Mouse (Mus musculus) cerebellum, postnatal 36 days (tissue): ENCODE measurements at regions not wholly inside any gene's neighbourhood (a gene's known extent, or its start where the extent isn't known, plus 50 kb on each side); places are given as distances from the start of the nearest gene placed in this dataset.

Experiments used
- DNase-seq, 2 experiments: peaks; one replicate each; pipeline ENCODE4 v3.0.0; 2021 to 2022; ENCODE audit warnings: mixed read lengths in 2 of 2

GRCm38 (mm10) chr4:82160233-82160632, 545.3 kb downstream of the Nfib start:
- no peak for DNase-seq

- no peak for DNase-seq
Measured at GRCm38 (mm10) chr4:82155642-82156320, 549.8 kb downstream of the Nfib start.

- no peak for DNase-seq
Measured at GRCm38 (mm10) chr4:82154021-82154555, 551.5 kb downstream of the Nfib start.

DNA sequence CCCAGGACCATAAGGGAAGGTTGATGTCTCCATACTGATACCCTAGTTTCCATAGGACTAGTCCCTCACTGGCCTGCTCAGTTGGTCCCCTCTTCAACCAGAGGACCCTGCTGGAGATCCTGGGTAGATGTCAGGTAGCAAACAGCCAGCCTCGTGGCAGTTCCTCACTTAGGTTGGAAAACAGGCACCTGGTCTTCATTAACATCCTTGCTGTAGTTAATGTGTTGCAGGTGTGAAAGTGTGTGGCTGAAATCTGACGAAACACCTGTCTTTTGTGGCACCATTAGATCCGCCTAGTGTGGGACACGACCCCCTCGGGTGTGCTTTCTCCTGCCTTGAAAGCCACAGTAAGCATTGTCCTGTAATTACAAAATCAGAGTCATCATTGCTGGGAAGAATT, 551.9 kb downstream of the Nfib start:
- DNase-seq: no peak

DNA sequence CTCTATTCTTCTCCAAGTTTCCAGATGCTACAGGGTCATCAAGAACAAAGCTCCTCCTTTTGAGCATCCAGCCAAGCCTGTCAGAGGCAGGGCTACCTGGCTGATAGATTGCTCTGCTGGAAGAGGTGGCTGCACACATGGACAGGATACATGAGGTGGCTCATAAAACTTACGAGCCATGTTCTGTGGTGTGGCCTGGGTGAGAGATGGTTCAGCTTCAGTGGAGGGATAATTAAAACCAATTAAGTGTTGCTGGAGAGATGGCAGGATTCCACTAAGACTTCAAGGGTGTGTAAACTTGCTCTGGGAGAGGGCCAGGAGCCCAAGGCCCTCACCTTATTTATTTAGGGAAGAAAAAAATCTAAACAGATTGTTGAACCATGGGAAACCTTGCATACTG, 555.6 kb downstream of the Nfib start:
- no peak for DNase-seq

DNA sequence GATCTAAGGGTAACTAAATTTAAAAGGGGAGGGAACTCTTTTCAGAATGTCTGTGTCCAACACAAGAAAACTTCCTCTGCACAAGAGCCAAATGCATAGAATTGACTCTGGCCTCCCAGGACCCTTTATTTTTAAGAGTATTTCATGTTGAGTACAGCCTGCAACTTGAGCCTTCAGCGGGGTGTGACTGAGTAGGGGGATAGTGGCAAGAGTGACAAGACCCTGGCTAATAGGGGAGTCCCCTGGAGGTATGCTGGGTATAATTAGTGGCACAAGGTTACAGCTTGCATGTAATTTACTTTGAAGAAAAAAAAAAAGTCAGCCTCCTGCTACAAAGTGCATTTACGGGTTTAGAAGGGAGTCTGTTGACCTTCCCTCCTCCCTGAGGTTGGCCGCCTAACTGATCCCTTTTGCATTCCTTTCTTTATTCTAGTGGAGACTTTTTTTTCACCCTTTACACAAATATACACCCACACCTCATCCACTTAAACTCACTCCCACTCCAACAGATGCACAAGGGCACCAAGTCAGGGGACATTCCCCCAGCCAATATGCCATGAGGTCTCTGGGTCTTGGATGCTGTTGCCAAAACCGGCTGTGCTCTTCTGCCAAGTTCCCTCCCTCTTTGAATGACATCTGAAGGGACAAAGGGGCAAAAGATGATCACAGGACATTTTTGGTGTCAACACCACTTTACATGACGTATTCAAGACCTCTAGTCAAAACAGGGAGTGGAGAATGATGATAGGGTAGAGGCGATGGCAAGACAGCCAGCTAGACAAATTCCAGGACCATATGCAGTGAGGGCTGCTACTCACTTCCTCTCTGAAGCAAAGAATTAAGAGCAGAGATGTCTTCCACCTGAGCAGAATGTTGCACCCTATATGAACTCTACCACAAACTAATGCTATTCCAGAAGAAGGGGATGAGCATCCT, 557.2 kb downstream of the Nfib start:
- no peak for DNase-seq

GRCm38 (mm10) chr4:82142391-82142790, 563.2 kb downstream of the Nfib start:
- no peak for DNase-seq

GRCm38 (mm10) chr4:82139806-82140205, 565.7 kb downstream of the Nfib start:
- DNase-seq: no peak

GRCm38 (mm10) chr4:82139016-82139415, 566.5 kb downstream of the Nfib start:
- no peak for DNase-seq

GRCm38 (mm10) chr4:82132851-82133250, 572.7 kb downstream of the Nfib start:
- DNase-seq: peak; percentile 14 to 16

GRCm38 (mm10) chr4:82132326-82132725, 573.2 kb downstream of the Nfib start:
- DNase-seq: no peak

- no peak for DNase-seq
Measured at GRCm38 (mm10) chr4:82129471-82129870, 576.1 kb downstream of the Nfib start.

GRCm38 (mm10) chr4:82123733-82124132, 581.8 kb downstream of the Nfib start:
- DNase-seq: no peak

DNA sequence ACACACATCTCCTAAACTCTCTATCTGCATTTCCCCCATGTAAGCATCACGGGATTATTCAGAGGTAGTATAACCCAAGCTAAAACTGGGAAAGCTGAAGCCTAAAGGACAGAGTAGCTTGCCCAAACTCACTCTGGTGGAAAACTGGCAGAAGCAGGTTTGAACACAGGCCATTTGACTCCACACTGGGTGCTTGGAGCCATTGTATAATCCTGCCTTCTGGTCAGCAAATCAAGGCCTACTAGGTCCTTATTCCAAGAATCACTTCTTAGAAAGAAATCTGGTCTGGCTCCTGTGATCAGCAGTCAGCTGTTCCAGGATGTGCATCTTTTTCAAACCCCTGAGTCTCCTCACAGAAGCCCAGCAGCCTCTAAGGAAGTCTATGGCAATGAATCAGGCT, 582.4 kb downstream of the Nfib start:
- DNase-seq: no peak

- DNase-seq: no peak
Measured at GRCm38 (mm10) chr4:82120796-82121195, 584.8 kb downstream of the Nfib start.

GRCm38 (mm10) chr4:82120326-82120725, 585.2 kb downstream of the Nfib start:
- no peak for DNase-seq

DNA sequence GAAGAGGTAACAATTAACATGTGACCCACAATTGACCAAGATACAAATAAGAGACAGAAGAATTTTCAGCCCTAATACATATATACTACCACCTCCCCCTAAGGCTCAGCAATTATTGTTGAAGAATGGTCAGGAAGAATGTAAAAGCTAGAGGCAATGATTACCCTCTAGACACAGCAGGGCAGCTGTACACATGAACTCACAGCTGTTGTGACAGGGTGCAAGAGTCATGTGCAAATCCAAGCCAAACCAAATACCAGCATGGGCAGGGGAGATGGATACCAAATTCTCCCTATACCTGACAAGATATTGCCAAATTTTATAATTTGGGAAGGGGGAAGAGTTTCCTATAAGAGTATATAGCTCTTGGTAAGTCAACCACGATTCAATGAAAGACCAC, 603.7 kb downstream of the Nfib start:
- no peak for DNase-seq

GRCm38 (mm10) chr4:82099970-82100368, 605.6 kb downstream of the Nfib start:
- no peak for DNase-seq

DNA sequence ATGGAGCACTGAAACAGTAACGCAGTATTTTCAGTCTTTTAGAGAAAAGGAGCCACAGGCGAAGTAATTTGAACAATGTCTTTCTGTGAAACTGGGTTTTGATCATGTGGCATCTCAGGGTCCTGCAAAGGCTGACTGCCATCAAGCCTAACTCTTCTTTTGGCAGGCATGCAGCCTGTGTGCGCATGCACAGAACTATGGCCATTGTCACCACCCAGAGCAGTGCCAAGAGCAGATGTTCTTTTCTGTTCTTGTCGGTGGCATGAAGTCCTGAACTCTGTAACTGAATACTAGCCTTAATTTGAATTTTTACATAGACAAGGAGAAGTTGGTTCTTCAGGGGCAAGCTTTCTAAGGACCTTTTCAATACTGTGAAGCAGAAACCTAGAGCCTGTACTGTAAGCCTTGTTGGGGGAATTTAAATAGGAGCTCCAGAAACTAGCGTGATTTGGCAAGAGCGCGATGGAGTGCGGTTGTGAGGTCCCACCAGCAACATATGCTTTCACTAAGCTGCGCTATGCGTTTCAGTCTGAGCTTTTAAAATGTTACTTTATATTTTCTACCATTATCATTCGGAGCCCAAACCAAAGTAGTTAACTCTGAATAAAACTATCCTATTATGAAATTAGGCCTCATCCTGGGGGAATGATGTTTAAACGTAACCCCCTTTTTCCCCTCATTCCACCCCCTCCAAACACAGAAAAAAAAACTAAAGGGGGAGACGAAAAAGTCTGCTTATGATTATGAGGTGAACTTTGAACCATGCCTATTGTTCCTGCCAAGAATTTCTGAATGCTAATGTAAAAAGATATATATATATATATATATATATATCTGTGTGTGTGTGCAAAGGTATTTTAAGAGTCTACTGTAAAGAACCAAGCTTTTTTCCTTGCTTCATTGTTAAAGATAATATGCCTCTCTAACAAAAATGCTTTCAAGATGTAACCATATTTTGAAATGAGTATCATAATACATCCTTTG, 606.3 kb downstream of the Nfib start:
- no peak for DNase-seq

DNA sequence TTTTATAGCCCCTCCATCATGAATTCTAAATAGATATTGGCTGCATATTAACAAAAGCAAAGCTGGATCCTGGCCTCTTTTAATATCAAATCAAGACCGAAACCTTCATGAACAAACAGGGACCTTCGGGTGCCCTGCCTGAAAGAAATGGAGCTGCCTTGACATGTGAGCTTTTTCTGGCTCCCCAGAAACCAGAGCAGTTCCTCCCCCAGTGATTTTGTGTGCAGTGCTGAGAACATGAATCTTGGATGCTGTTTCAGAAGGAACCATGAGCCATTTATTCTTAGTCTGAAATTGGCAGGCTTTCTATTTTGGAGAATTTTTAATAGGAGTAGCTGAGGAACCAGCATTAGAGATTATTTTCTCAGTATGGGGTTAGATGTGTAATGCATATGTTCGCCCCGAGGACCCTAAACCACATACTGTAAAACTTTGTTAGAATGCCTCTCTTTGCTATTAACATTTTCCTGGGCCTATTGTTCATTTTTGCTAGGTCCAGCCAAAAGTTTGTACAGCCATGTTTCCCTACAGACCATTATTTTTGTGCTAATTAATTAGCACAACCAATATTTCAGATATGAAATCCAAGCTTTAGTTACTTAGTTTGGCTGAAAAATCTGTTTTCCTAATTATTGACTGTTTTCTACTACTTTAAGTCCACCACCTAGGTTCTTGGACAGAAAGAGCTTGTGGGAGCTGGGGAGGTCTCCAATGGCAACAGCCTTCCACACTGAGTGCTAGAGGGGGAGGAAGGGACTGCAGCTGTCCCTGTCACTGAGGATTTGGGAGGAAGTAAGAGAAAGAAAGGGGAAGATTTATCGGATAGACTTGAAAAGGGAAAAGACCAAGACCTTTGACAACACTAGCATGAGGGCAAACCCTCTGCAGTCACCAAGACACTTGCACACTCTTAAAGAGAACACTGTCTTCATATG, 613.0 kb downstream of the Nfib start:
- DNase-seq: no peak

GRCm38 (mm10) chr4:82089657-82090056, 615.9 kb downstream of the Nfib start:
- DNase-seq: no peak
